Mouse (Mus musculus) naive thymus-derived CD4-positive, alpha-beta T cell, adult 5 months (primary cell): ENCODE measurements around the gene H2al1o. TPM values are rescaled to one million over a fixed set of nuclear protein-coding genes. Genes with fewer than 3 reads are reported as not detected.

Experiments used
- polyA plus RNA-seq: library from polyadenylated mRNA; unstranded; fragments of 100-300 nt; shearing (Covaris generic); gene quantifications from one replicate; pipeline ENCODE4 v1.2.1, GENCODE M21; 2017

Gene H2al1o
- not detected for polyA plus RNA-seq

DNA sequence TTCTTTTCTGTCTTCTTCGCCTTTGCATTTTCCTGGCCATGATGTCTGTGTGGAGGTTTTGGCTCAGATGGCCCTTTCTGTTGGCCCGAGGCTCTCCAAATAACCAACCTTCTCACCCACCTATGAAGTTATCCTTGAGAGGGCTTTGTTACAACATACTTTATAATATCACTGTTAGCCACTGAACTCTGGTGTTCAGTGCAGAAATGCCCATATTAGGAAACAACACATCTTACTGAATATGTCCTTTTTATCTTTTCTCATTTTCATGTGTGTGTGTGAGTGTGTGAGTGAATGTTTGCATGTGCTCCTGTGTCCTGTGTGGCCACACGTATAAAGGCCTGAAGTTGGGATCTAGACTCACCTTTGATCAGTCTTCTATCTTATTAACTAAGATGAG is at the start of gene H2al1o:
TSS of gene H2al1o (minus strand) at position 101 of the 400 bp plus-strand sequence.

Other genes starting within 250 kb of the H2al1o start
- not detected for gene H2al1k, start 221.8 kb downstream of the H2al1o start, polyA plus RNA-seq
- gene Cybb, start 84.6 kb downstream of the H2al1o start, polyA plus RNA-seq: not detected
- 16.4 TPM for gene Dynlt3, start 90.6 kb upstream of the H2al1o start, polyA plus RNA-seq